ENCODE assay signal across 19 mouse cellular contexts in genomic region chr4:72571924-72572323, GRCm38 (mm10).
DNase-seq lines count a peak whose midpoint lies in the region; ATAC-seq and TF ChIP-seq lines count a peak whose summit lies in the region.
"Had no signal": no experiment of that assay in that cellular context is flagged by ENCODE, and none has a peak within 500 bp of the region (broad histone marks: within the 10 kb centered on the region; RNA-seq: fewer than 3 reads in every experiment).

No protein-coding gene starts in this region.

- H3K36me3 ChIP-seq in forebrain, embryonic 13.5 days (ENCODE audit: poor library complexity, severe bottlenecking), result no peaks in the 10 kb centered on the region
- no peaks in the 10 kb centered on the region for H3K36me3 ChIP-seq in forebrain, embryonic 10.5 days (replicated peaks)
- H3K36me3 ChIP-seq in midbrain, postnatal 0 days (ENCODE audit: insufficient read depth, low read length), result no peaks in the 10 kb centered on the region
- H3K36me3 ChIP-seq in midbrain, embryonic 13.5 days, result no peaks in the 10 kb centered on the region
- H3K36me3 ChIP-seq: heart, embryonic 15.5 days; intestine, embryonic 15.5 days; limb, embryonic 13.5 days; lung, embryonic 15.5 days had no signal

- no peak overlapping the region for H3K4me2 ChIP-seq in forebrain, embryonic 13.5 days
- no peak overlapping the region for H3K4me2 ChIP-seq in midbrain, postnatal 0 days (ENCODE audit: low read depth, low read length, poor library complexity, severe bottlenecking)
- H3K4me2 ChIP-seq in midbrain, embryonic 13.5 days (replicated peaks), result no peak overlapping the region
- H3K4me2 ChIP-seq: heart, embryonic 15.5 days; intestine, embryonic 15.5 days; limb, embryonic 13.5 days; lung, embryonic 15.5 days had no signal

- DNase-seq in cerebellum, adult 18-20 months, result peak; percentile 4
- no peak for DNase-seq in cerebellum, adult 11-12 months
- no peak for DNase-seq in forebrain, embryonic 10.5 days (ENCODE audit: extremely low spot score, low spot score)
- DNase-seq in midbrain, postnatal 0 days (ENCODE audit: low spot score), result peak; percentile 56
- DNase-seq in spleen, postnatal 36 days (ENCODE audit: low spot score in 2 of 2), result no peak
- DNase-seq in gastrocnemius, adult 18-20 months (ENCODE audit: low spot score), result no peak
- DNase-seq: adrenal gland, adult 8-10 months; gastrocnemius, postnatal 14 days; lung, postnatal 4 days; right cerebral cortex, postnatal 4 days had no signal

- peak; percentile 92 for ATAC-seq in forebrain, embryonic 13.5 days
- no peak for ATAC-seq in midbrain, postnatal 0 days (ENCODE audit: low FRiP score)
- ATAC-seq in midbrain, embryonic 13.5 days, result no peak
- ATAC-seq: intestine, embryonic 15.5 days; Patski had no signal

- H3K4me3 ChIP-seq in forebrain, embryonic 13.5 days, result no peak overlapping the region
- no peak overlapping the region for H3K4me3 ChIP-seq in forebrain, embryonic 10.5 days
- no peak overlapping the region for H3K4me3 ChIP-seq in midbrain, postnatal 0 days (ENCODE audit: low read depth, low read length)
- no peak overlapping the region for H3K4me3 ChIP-seq in midbrain, embryonic 13.5 days (replicated peaks)
- H3K4me3 ChIP-seq: heart, embryonic 15.5 days; intestine, embryonic 15.5 days; limb, embryonic 13.5 days; lung, embryonic 15.5 days had no signal

- no peaks in the 10 kb centered on the region for H3K9me3 ChIP-seq in forebrain, embryonic 13.5 days (replicated peaks)
- H3K9me3 ChIP-seq in forebrain, embryonic 10.5 days, result no peaks in the 10 kb centered on the region
- H3K9me3 ChIP-seq in midbrain, postnatal 0 days (ENCODE audit: low read length), result no peaks in the 10 kb centered on the region
- H3K9me3 ChIP-seq in midbrain, embryonic 13.5 days, result no peaks in the 10 kb centered on the region
- H3K9me3 ChIP-seq: heart, embryonic 15.5 days; intestine, embryonic 15.5 days; limb, embryonic 13.5 days; lung, embryonic 15.5 days had no signal

- no peaks in the 10 kb centered on the region for H3K4me1 ChIP-seq in forebrain, embryonic 13.5 days
- peaks cover 6% of the 10 kb centered on the region; the same call in 1 of the 2 replicates for H3K4me1 ChIP-seq in forebrain, embryonic 10.5 days
- H3K4me1 ChIP-seq in midbrain, postnatal 0 days (ENCODE audit: insufficient read depth, low read length), result no peaks in the 10 kb centered on the region
- no peaks in the 10 kb centered on the region for H3K4me1 ChIP-seq in midbrain, embryonic 13.5 days (replicated peaks)
- H3K4me1 ChIP-seq: heart, embryonic 15.5 days; intestine, embryonic 15.5 days; lung, embryonic 15.5 days had no signal

- no peaks in the 10 kb centered on the region for H3K27me3 ChIP-seq in forebrain, embryonic 13.5 days
- H3K27me3 ChIP-seq in forebrain, embryonic 10.5 days (ENCODE audit: poor library complexity, severe bottlenecking), result no peaks in the 10 kb centered on the region
- no peaks in the 10 kb centered on the region for H3K27me3 ChIP-seq in midbrain, postnatal 0 days (ENCODE audit: insufficient read depth, low read length)
- H3K27me3 ChIP-seq in midbrain, embryonic 13.5 days, result no peaks in the 10 kb centered on the region
- H3K27me3 ChIP-seq: heart, embryonic 15.5 days; intestine, embryonic 15.5 days; limb, embryonic 13.5 days; lung, embryonic 15.5 days; Patski had no signal

- no peak overlapping the region for H3K27ac ChIP-seq in forebrain, embryonic 13.5 days
- H3K27ac ChIP-seq in forebrain, embryonic 10.5 days, result no peak overlapping the region
- no peak overlapping the region for H3K27ac ChIP-seq in midbrain, postnatal 0 days (ENCODE audit: low read depth, low read length)
- H3K27ac ChIP-seq in midbrain, embryonic 13.5 days, result no peak overlapping the region
- H3K27ac ChIP-seq: heart, embryonic 15.5 days; intestine, embryonic 15.5 days; limb, embryonic 13.5 days; liver, embryonic 14.5 days; lung, embryonic 15.5 days; stomach, postnatal 0 days had no signal

- TF ChIP-seq CTCF in midbrain, postnatal 0 days (IDR thresholded peaks at IDR 0.05), result no peak

- H3K9ac ChIP-seq in forebrain, embryonic 13.5 days, result no peak overlapping the region
- no peak overlapping the region for H3K9ac ChIP-seq in midbrain, postnatal 0 days (replicated peaks; ENCODE audit: low read length, poor library complexity, severe bottlenecking)
- no peak overlapping the region for H3K9ac ChIP-seq in midbrain, embryonic 13.5 days (replicated peaks)
- H3K9ac ChIP-seq: heart, embryonic 15.5 days; intestine, embryonic 15.5 days; limb, embryonic 13.5 days; liver, embryonic 14.5 days; lung, embryonic 15.5 days had no signal

- 34% methylated on average over 2 of the region's 2 CpGs for WGBS in forebrain, embryonic 13.5 days
- 62% methylated on average over 2 of the region's 2 CpGs for WGBS in forebrain, embryonic 10.5 days
- 69% methylated on average over 2 of the region's 2 CpGs for WGBS in midbrain, postnatal 0 days
- whole genome bisulfite sequencing in midbrain, embryonic 13.5 days, result 51% methylated on average over 2 of the region's 2 CpGs

Comparison
In these comparisons a context has a peak if more than half of its experiments do, and no peak if none do; other contexts are left out.
1. DNase-seq: peak in cerebellum, adult 18-20 months (2 of 2) and midbrain, postnatal 0 days (single experiment); none in cerebellum, adult 11-12 months (single experiment), forebrain, embryonic 10.5 days (single experiment), spleen, postnatal 36 days (0 of 2) and gastrocnemius, adult 18-20 months (single experiment).